Mouse (Mus musculus) olfactory bulb, adult 2 months (tissue): Measurements from ENCODE around the gene Sphk2. TPM values are rescaled to one million over a fixed set of nuclear protein-coding genes. Genes with fewer than 3 reads are reported as not detected.

Experiments
- H3K27ac ChIP-seq: fragments of 200-500 bp; 2 replicates; pipeline ENCODE4 v1.5.1; 2012; ENCODE audit warnings: low read depth, low read length; ENCODE audit not compliant: insufficient read depth
- H3K4me1 ChIP-seq: fragments of 200-500 bp; 2 replicates; pipeline ENCODE4 v1.6.1; 2012; ENCODE audit warnings: low read length; ENCODE audit not compliant: control insufficient read depth, insufficient read depth
- H3K4me3 ChIP-seq: fragments of 200-500 bp; 2 replicates; pipeline ENCODE4 v1.5.1; 2012; ENCODE audit warnings: mild to moderate bottlenecking, low read depth, low read length, moderate library complexity; ENCODE audit not compliant: insufficient read depth
- CTCF ChIP-seq: fragments of 200-500 bp; IDR thresholded peaks from 2 replicates; pipeline ENCODE4 v1.5.1; 2012; ENCODE audit warnings: low read depth, mild to moderate bottlenecking, low read length, moderate library complexity; ENCODE audit not compliant: insufficient read depth
- POLR2A ChIP-seq: fragments of 200-500 bp; IDR thresholded peaks from 2 replicates; pipeline ENCODE4 v1.6.1; 2012; ENCODE audit warnings: mild to moderate bottlenecking, low read depth, low read length, moderate library complexity; ENCODE audit not compliant: insufficient read depth
- WGBS: fragments of 180-500 bp; shearing (Covaris S2); methylation state at CpG from one replicate; pipeline ENCODE4 v1.1.7; 2018; 5-methylcytosine and 5-hydroxymethylcytosine counted together
- polyA plus RNA-seq: library from polyadenylated mRNA; stranded (reverse); fragments of >200 nt; gene quantifications from 2 replicates; pipeline ENCODE4 v1.2.4, GENCODE M21; 2012; ENCODE audit warnings: low replicate concordance; ENCODE audit not compliant: missing spikeins, insufficient read depth, insufficient read length

The Sphk2 gene
- polyA plus RNA-seq, 1 experiment = not detected

DNA sequence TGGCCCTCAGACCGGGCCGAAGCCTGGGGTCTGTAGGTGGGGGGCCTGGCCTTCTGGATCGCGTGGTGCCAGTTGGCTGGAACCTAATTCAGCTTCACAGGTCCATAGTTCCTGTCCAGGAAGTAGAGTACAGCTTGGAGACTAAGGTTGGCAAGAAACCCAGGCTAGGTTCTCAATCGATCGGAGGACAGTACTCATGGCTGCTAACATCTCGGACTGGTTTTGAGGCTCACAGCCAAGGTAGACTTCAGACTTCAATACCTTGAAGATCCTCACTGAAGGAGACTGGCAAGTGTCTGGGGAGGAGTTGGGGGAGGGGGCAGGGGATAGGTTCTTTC is 3.4 kb upstream of the Sphk2 start:
- TF ChIP-seq CTCF (no peak), POLR2A (no peak)
- Histone ChIP-seq H3K4me1 (peaks cover 15% of the 10 kb centered on the region), H3K4me3 (no peak overlapping the region), H3K27ac (no peak overlapping the region)
- WGBS = 81% methylated on average over 7 of the region's 7 CpGs

GRCm38 (mm10) chr7:45720413-45721233 is 2.8 kb upstream of the Sphk2 start, which contains the start of gene Fam83e:
TSS of gene Fam83e (plus strand) at chr7:45721212.
- 76% methylated on average over 14 of the region's 14 CpGs for WGBS
- TF ChIP-seq POLR2A (no peak), CTCF (no peak)
- Histone ChIP-seq H3K27ac (no peak within 1 kb of the TSS), H3K4me1 (peaks cover 21% of the 10 kb centered on the region), H3K4me3 (no peak within 1 kb of the TSS)

DNA sequence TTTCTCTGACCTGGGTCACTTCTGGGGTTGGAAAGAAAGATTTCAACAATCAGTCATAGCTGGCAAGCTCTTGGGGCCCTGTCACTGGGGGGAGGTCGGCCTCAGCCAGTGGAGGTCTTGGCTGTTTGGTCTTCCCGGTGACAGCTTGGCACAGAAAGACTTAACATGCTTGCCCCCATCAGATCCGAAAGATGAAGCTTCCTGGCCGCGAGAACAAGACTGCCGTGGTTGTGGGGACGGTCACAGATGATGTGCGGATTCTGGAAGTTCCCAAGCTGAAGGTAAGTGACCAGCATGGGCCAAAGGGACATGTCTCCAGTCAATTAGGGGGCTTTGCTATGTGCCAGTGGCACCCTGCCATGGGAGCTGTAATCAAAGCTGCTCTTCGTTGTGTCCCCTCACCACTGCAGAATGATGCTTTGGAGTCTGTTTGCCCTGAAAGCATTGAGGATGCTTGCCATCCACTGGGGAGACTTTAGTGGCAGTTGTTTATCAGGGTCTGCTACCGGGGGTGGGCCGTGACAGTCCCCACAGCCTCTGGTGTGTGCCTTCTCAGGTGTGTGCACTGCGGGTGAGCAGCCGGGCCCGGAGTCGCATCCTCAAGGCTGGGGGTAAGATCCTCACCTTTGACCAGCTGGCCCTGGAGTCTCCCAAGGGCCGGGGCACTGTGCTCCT is 2.1 kb upstream of the Sphk2 start:
- Histone ChIP-seq H3K27ac (no peak overlapping the region), H3K4me1 (peaks cover 23% of the 10 kb centered on the region), H3K4me3 (no peak overlapping the region)
- TF ChIP-seq POLR2A = no peak
- TF ChIP-seq CTCF = no peak
- WGBS = 84% methylated on average over 16 of the region's 16 CpGs

- Histone ChIP-seq H3K4me3 (no peak overlapping the region), H3K4me1 (peaks cover 29% of the 10 kb centered on the region), H3K27ac (no peak overlapping the region)
- TF ChIP-seq POLR2A = no peak
- TF ChIP-seq CTCF = no peak
- 81% methylated on average over 10 of the region's 10 CpGs for WGBS
Measured at GRCm38 (mm10) chr7:45719180-45719579, 1.4 kb upstream of the Sphk2 start.

DNA sequence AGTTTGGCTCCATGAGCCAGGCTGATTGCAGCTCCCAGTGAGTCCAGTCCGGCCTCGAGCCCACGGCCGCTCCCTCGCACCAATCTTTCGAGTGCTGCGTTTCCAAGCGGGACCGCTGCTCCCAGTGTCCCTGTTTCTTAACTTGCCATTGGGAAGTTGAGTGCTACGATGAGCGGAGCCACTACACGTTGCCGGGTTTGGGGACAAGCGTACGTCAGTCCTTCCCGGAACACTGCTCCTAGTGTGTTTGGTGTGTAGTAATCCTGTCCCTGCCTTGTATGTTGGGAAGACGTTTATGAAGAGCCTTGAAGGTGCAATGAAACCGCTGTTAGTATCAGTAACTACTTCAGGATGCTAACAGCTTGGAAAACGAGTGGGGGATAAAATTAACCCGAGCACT is 529 bp upstream of the Sphk2 start:
- peaks cover 34% of the 10 kb centered on the region for H3K4me1 ChIP-seq
- no peak for TF ChIP-seq CTCF
- no peak for TF ChIP-seq POLR2A
- peak overlapping the region; percentile 44; the same call in 1 of the 2 replicates for H3K27ac ChIP-seq
- H3K4me3 ChIP-seq = peak overlapping the region; percentile 78
- 0% methylated on average over 20 of the region's 20 CpGs for WGBS

DNA sequence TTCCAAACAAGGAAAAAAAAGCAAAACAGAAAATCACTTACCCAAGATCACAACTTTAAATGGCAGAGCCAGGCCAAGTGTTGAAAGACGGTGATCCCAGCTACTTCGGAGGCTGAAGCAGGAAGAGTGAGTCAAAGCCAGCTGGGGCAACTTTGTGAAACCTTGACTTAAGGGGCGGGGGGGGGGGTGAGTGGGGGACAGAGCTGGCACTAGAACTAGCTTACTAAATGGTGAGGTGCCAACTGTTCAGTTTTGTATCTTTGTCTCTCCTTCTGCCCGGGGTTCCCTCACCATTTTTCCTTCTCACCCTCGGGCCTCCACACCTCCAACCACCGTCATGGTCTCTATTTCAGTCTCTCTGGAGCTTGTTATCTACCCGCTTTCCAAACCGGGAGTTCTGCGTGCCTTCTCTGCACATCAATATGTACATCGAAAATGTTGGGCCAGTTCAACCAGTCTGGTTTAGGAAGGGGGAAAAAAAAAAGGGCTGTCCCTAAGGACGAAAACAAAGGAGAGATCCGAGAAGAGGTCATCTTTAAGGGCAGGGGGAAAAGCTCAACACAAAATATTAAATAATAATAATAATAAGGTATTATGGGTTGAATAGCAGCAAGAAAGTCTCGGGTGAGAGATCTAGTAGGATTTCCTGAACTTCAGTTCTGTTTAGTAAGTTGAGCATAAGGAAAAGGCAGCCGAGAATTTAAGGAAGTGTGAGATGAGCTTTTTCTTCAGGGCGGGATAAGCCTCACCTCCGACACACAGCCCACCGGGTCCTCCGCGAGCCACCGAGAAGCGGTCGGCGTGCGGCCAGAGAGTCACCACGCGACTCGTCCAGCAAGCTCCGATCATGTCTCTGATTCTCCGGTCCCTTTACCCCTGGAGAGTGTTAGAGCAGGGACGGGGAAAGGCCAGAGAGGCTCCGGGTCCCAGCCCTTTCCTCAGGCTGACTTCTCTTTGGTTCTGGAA is 567 bp downstream of the Sphk2 start:
- H3K4me1 ChIP-seq = peaks cover 45% of the 10 kb centered on the region
- H3K27ac ChIP-seq = peak overlapping the region; percentile 74
- H3K4me3 ChIP-seq = peak overlapping the region; percentile 87
- no peak for TF ChIP-seq CTCF
- no peak for TF ChIP-seq POLR2A
- 7% methylated on average over 31 of the region's 31 CpGs for WGBS

GRCm38 (mm10) chr7:45716460-45716857 is 1.3 kb downstream of the Sphk2 start:
- Histone ChIP-seq H3K4me1 (peaks cover 53% of the 10 kb centered on the region), H3K27ac (no peak overlapping the region), H3K4me3 (no peak overlapping the region)
- no peak for TF ChIP-seq CTCF
- no peak for TF ChIP-seq POLR2A
- WGBS = 76% methylated on average over 3 of the region's 3 CpGs

- TF ChIP-seq CTCF (no peak), POLR2A (no peak)
- Histone ChIP-seq H3K4me1 (peaks cover 58% of the 10 kb centered on the region), H3K4me3 (0 out of 2 replicates have a peak overlapping the region, but pooled peaks have one; percentile 1), H3K27ac (no peak overlapping the region)
- WGBS = 80% methylated on average over 19 of the region's 19 CpGs
Measured at GRCm38 (mm10) chr7:45715741-45716459, 1.9 kb downstream of the Sphk2 start.
